ENCODE assay signal across 6 mouse cellular contexts in genomic region chr14:57016806-57017205, GRCm38 (mm10).
A peak's percentile ranks its signal among the peaks of the same experiment; 100 is the strongest.
DNase-seq lines count a peak whose midpoint lies in the region.

No protein-coding gene starts in this region.

- peak; percentile 15 for DNase-seq in 3134 (ENCODE audit: extremely low read depth, insufficient read length, low spot score)
- peak; percentile 71 for DNase-seq in 3T3-L1 (ENCODE audit: low read depth, low spot score)
- DNase-seq in Muller cell, postnatal 12 days (ENCODE audit: inconsistent ontology term) = peak; percentile 69
- peak; percentile 22 for DNase-seq in NIH3T3 (ENCODE audit: low read depth)
- peak; percentile 7 for DNase-seq in fibroblast of lung, adult 2 months (ENCODE audit: low read depth)
- DNase-seq in heart, adult 11 months = peak; percentile 87

Comparison
In these comparisons a context has a peak if more than half of its experiments do, and no peak if none do; other contexts are left out.
1. Peak in every context shown above with its lines: DNase-seq.
2. DNase-seq: peak in every context shown above with its lines; median percentile 87 in heart, adult 11 months; 71 in 3T3-L1; 69 in Muller cell, postnatal 12 days; 22 in NIH3T3; 15 in 3134; 7 in fibroblast of lung, adult 2 months.